Mouse (Mus musculus): Measurements from ENCODE around the gene Sema5a. TPM values are rescaled to one million over a fixed set of nuclear protein-coding genes. Genes with fewer than 3 reads are reported as not detected.

Gene Sema5a
- polyA plus RNA-seq, 1 experiment from 2014 or later: 28.3 TPM

GRCm38 (mm10) chr15:32254806-32255205, 10.2 kb downstream of the Sema5a start:
- H3K9ac ChIP-seq: no peak overlapping the region
- no peaks in the 10 kb centered on the region for H3K27me3 ChIP-seq
- H3K27ac ChIP-seq: no peak overlapping the region
- 68% methylated on average over 2 of the region's 2 CpGs for WGBS
- no peak overlapping the region for H3K4me3 ChIP-seq
- peaks cover 8% of the 10 kb centered on the region; the same call in 1 of the 2 replicates for H3K36me3 ChIP-seq
- no peak for ATAC-seq (ENCODE audit: insufficient number of reproducible peaks, insufficient read depth, low FRiP score, low TSS enrichment)
- no peak overlapping the region for H3K4me2 ChIP-seq (replicated peaks)
- peaks cover 8% of the 10 kb centered on the region; the same call in 1 of the 2 replicates for H3K9me3 ChIP-seq
- H3K4me1 ChIP-seq: peaks cover 10% of the 10 kb centered on the region; the same call in 1 of the 2 replicates

DNA sequence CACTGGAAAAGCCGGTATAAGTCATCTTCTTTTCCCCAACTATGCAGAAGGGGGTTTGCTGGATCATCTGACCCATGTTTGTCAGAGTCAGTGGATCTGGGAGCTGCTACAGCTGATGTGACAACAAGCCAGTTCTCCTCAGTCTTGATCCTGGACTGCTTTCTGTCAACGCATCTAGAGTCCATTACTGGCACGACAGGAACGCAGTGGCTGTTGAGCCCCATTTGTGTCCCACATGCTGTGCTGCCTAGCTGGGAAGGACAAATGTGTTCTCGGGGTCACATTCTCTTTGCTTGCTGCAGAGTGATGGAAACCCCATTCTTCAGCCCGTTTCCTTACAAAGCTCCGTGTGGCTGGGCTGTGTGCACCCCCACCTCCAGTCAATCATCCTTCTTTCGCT, 12.7 kb downstream of the Sema5a start:
- Histone ChIP-seq H3K9ac (no peak overlapping the region), H3K9me3 (peaks cover 8% of the 10 kb centered on the region; the same call in 1 of the 2 replicates), H3K4me2 (replicated peaks) (no peak overlapping the region), H3K36me3 (peaks cover 8% of the 10 kb centered on the region; the same call in 1 of the 2 replicates), H3K27ac (no peak overlapping the region), H3K4me3 (no peak overlapping the region), H3K4me1 (peaks cover 27% of the 10 kb centered on the region), H3K27me3 (no peaks in the 10 kb centered on the region)
- WGBS: 63% methylated on average over 8 of the region's 8 CpGs
- ATAC-seq (ENCODE audit: insufficient number of reproducible peaks, insufficient read depth, low FRiP score, low TSS enrichment): no peak

- Histone ChIP-seq H3K4me3 (no peak overlapping the region), H3K27me3 (no peaks in the 10 kb centered on the region), H3K27ac (no peak overlapping the region), H3K9ac (no peak overlapping the region), H3K9me3 (peaks cover 8% of the 10 kb centered on the region; the same call in 1 of the 2 replicates), H3K4me2 (replicated peaks) (no peak overlapping the region), H3K36me3 (peaks cover 11% of the 10 kb centered on the region), H3K4me1 (peaks cover 27% of the 10 kb centered on the region)
- no peak for ATAC-seq (ENCODE audit: insufficient number of reproducible peaks, insufficient read depth, low FRiP score, low TSS enrichment)
- WGBS: 42% methylated on average over 7 of the region's 7 CpGs
Measured at GRCm38 (mm10) chr15:32257886-32258319, 13.3 kb downstream of the Sema5a start.

- no peaks in the 10 kb centered on the region for H3K27me3 ChIP-seq
- peaks cover 30% of the 10 kb centered on the region for H3K4me1 ChIP-seq
- no peak overlapping the region for H3K9ac ChIP-seq
- no peak for ATAC-seq (ENCODE audit: insufficient number of reproducible peaks, insufficient read depth, low FRiP score, low TSS enrichment)
- WGBS: 40% methylated on average over 5 of the region's 5 CpGs
- H3K4me3 ChIP-seq: no peak overlapping the region
- no peak overlapping the region for H3K27ac ChIP-seq
- no peak overlapping the region for H3K4me2 ChIP-seq (replicated peaks)
- H3K36me3 ChIP-seq: peaks cover 2% of the 10 kb centered on the region; the same call in 1 of the 2 replicates
- H3K9me3 ChIP-seq: no peaks in the 10 kb centered on the region
Measured at GRCm38 (mm10) chr15:32259362-32260096, 14.9 kb downstream of the Sema5a start.

- peak; percentile 58 for ATAC-seq (ENCODE audit: insufficient number of reproducible peaks, insufficient read depth, low FRiP score, low TSS enrichment)
Measured at GRCm38 (mm10) chr15:32260942-32261341, 16.3 kb downstream of the Sema5a start.

GRCm38 (mm10) chr15:32263651-32264050, 19.0 kb downstream of the Sema5a start:
- 54% methylated on average over 3 of the region's 3 CpGs for WGBS
- H3K27ac ChIP-seq: no peak overlapping the region
- ATAC-seq (ENCODE audit: insufficient number of reproducible peaks, insufficient read depth, low FRiP score, low TSS enrichment): no peak

More at GRCm38 (mm10) chr15:32260942-32261341, 16.3 kb downstream of the Sema5a start:
- H3K9me3 ChIP-seq: no peaks in the 10 kb centered on the region
- no peak overlapping the region for H3K4me3 ChIP-seq
- H3K27ac ChIP-seq: 0 out of 2 replicates have a peak overlapping the region, but pooled peaks have one; percentile 2
- WGBS: 22% methylated on average over 5 of the region's 5 CpGs
- no peak overlapping the region for H3K9ac ChIP-seq
- no peaks in the 10 kb centered on the region for H3K27me3 ChIP-seq
- peak overlapping the region; percentile 16; the same call in 1 of the 2 replicates for H3K4me2 ChIP-seq (replicated peaks)
- H3K4me1 ChIP-seq: peaks cover 42% of the 10 kb centered on the region
- peaks cover 2% of the 10 kb centered on the region; the same call in 1 of the 2 replicates for H3K36me3 ChIP-seq

GRCm38 (mm10) chr15:32264822-32265377, 20.3 kb downstream of the Sema5a start:
- H3K9me3 ChIP-seq: no peaks in the 10 kb centered on the region
- H3K36me3 ChIP-seq: peaks cover 2% of the 10 kb centered on the region; the same call in 1 of the 2 replicates
- H3K27me3 ChIP-seq: no peaks in the 10 kb centered on the region
- WGBS: 87% methylated on average over 7 of the region's 7 CpGs
- H3K4me1 ChIP-seq: peaks cover 41% of the 10 kb centered on the region
- no peak overlapping the region for H3K4me3 ChIP-seq
- H3K27ac ChIP-seq: no peak overlapping the region
- ATAC-seq (ENCODE audit: insufficient number of reproducible peaks, insufficient read depth, low FRiP score, low TSS enrichment): no peak
- H3K4me2 ChIP-seq (replicated peaks): no peak overlapping the region
- no peak overlapping the region for H3K9ac ChIP-seq

More at GRCm38 (mm10) chr15:32263651-32264050, 19.0 kb downstream of the Sema5a start:
- H3K27me3 ChIP-seq: no peaks in the 10 kb centered on the region
- H3K4me2 ChIP-seq (replicated peaks): no peak overlapping the region
- no peaks in the 10 kb centered on the region for H3K9me3 ChIP-seq
- H3K36me3 ChIP-seq: peaks cover 2% of the 10 kb centered on the region; the same call in 1 of the 2 replicates
- H3K4me3 ChIP-seq: no peak overlapping the region
- peaks cover 41% of the 10 kb centered on the region for H3K4me1 ChIP-seq
- H3K9ac ChIP-seq: no peak overlapping the region

DNA sequence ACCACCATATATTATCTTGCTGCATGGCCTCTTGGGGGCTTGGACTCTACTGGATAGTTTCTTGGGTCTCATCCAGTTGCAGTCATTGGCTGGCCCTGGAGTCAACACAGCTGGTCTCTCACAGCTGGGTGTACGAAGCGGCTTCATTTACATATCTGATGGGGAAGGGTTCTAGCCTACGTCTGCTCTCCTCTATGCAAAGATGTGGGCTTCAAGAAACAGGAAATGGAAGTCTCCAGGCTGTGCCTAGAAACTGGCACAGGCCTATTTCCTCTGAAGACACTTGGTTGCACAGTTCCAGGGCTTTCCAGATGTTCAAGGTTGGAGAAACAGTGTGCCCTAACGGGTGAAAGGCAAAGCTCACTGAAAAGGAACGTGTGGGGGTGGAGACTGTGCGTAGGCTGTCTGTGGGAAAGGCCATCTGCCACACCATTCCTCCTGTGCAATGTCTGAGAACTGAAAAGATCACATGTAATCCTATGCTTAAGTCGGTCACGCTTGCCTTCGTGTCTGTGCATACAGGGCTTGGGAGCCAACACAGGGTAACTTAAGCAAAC, 20.8 kb downstream of the Sema5a start:
- no peak overlapping the region for H3K4me2 ChIP-seq (replicated peaks)
- no peaks in the 10 kb centered on the region for H3K9me3 ChIP-seq
- H3K9ac ChIP-seq: no peak overlapping the region
- H3K4me1 ChIP-seq: peaks cover 42% of the 10 kb centered on the region
- no peak overlapping the region for H3K4me3 ChIP-seq
- 57% methylated on average over 9 of the region's 9 CpGs for WGBS
- H3K27me3 ChIP-seq: no peaks in the 10 kb centered on the region
- peaks cover 2% of the 10 kb centered on the region; the same call in 1 of the 2 replicates for H3K36me3 ChIP-seq
- ATAC-seq (ENCODE audit: insufficient number of reproducible peaks, insufficient read depth, low FRiP score, low TSS enrichment): no peak
- no peak overlapping the region for H3K27ac ChIP-seq

- no peak overlapping the region for H3K4me2 ChIP-seq (replicated peaks)
- H3K27ac ChIP-seq: no peak overlapping the region
- H3K4me3 ChIP-seq: no peak overlapping the region
- H3K9me3 ChIP-seq: no peaks in the 10 kb centered on the region
- no peaks in the 10 kb centered on the region for H3K27me3 ChIP-seq
- ATAC-seq (ENCODE audit: insufficient number of reproducible peaks, insufficient read depth, low FRiP score, low TSS enrichment): no peak
- peaks cover 34% of the 10 kb centered on the region for H3K4me1 ChIP-seq
- 72% methylated on average over 15 of the region's 15 CpGs for WGBS
- H3K36me3 ChIP-seq: peaks cover 4% of the 10 kb centered on the region; the same call in 1 of the 2 replicates
- no peak overlapping the region for H3K9ac ChIP-seq
Measured at GRCm38 (mm10) chr15:32266122-32266820, 21.7 kb downstream of the Sema5a start.

DNA sequence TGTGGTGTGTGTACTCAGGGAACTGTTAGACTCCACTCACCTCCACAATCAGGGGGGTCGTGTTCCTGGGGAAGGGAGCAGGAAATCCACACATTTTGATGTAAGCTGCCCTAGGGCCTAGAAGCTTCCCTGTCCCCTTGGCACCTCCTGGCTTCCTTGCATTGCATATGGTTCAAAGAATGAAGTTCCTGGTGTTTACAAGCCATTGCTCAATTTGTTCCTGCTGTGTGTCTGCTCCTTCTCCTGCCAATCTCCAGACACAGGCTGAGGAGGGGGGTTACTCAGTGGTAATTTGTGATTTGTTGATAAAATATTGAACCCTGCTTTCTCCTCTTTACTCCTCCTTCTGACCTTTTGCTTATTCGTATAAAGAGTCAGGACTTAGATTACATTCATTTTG, 25.5 kb downstream of the Sema5a start:
- H3K4me3 ChIP-seq: no peak overlapping the region
- no peaks in the 10 kb centered on the region for H3K27me3 ChIP-seq
- no peak overlapping the region for H3K4me2 ChIP-seq (replicated peaks)
- H3K9me3 ChIP-seq: no peaks in the 10 kb centered on the region
- H3K36me3 ChIP-seq: 0 out of 2 replicates have a peak, but pooled peaks cover 11% of the 10 kb centered on the region
- WGBS: 34% methylated on average over 2 of the region's 2 CpGs
- peaks cover 29% of the 10 kb centered on the region for H3K4me1 ChIP-seq
- H3K27ac ChIP-seq: no peak overlapping the region
- H3K9ac ChIP-seq: no peak overlapping the region
- no peak for ATAC-seq (ENCODE audit: insufficient number of reproducible peaks, insufficient read depth, low FRiP score, low TSS enrichment)

- Histone ChIP-seq H3K36me3 (0 out of 2 replicates have a peak, but pooled peaks cover 11% of the 10 kb centered on the region), H3K4me3 (no peak overlapping the region), H3K4me1 (peaks cover 21% of the 10 kb centered on the region), H3K9ac (no peak overlapping the region), H3K9me3 (no peaks in the 10 kb centered on the region), H3K4me2 (replicated peaks) (no peak overlapping the region), H3K27me3 (no peaks in the 10 kb centered on the region), H3K27ac (no peak overlapping the region)
- ATAC-seq (ENCODE audit: insufficient number of reproducible peaks, insufficient read depth, low FRiP score, low TSS enrichment): no peak
- 72% methylated on average over 6 of the region's 6 CpGs for WGBS
Measured at GRCm38 (mm10) chr15:32273925-32274324, 29.3 kb downstream of the Sema5a start.

All from embryonic facial prominence, embryonic 12.5 days (tissue).